Mouse (Mus musculus) embryonic facial prominence, embryonic 10.5 days (tissue): ENCODE results near the gene Zbtb5. TPM values are rescaled to one million over a fixed set of nuclear protein-coding genes. Genes with fewer than 3 reads are reported as not detected.
A peak's percentile ranks its signal among the peaks of the same experiment; 100 is the strongest.
"Not testable (repeated sequence)": the region's sequence is repeated elsewhere in the genome, so short reads cannot be mapped to it uniquely, and the experiment has no call there.

Experiments used
- DNase-seq: peaks from one replicate; pipeline ENCODE4 v3.0.0-alpha.2; 2017; ENCODE audit warnings: low spot score
- H3K27ac ChIP-seq: fragments of 300-500 bp; sonication (generic); replicated peaks from 2 replicates; pipeline ENCODE4 v1.5.1; 2016; ENCODE audit warnings: mild to moderate bottlenecking
- H3K27me3 ChIP-seq: fragments of 300-500 bp; sonication (generic); replicated peaks from 2 replicates; pipeline ENCODE4 v1.6.1; 2016; ENCODE audit warnings: low read depth, mild to moderate bottlenecking; ENCODE audit not compliant: poor library complexity, severe bottlenecking
- H3K36me3 ChIP-seq: fragments of 300-500 bp; sonication (generic); replicated peaks from 2 replicates; pipeline ENCODE4 v1.6.1; 2016; ENCODE audit warnings: mild to moderate bottlenecking, moderate library complexity
- H3K4me1 ChIP-seq: fragments of 300-500 bp; sonication (generic); 2 replicates; pipeline ENCODE4 v1.6.1; 2016
- H3K4me3 ChIP-seq: fragments of 300-500 bp; sonication (generic); 2 replicates; pipeline ENCODE4 v1.5.1; 2016; ENCODE audit warnings: mild to moderate bottlenecking, moderate library complexity
- H3K9me3 ChIP-seq: fragments of 300-500 bp; sonication (generic); 2 replicates; pipeline ENCODE4 v1.6.1; 2016; ENCODE audit warnings: mild to moderate bottlenecking
- WGBS: fragments of 180-500 bp; shearing (Covaris S2); methylation state at CpG from one replicate; pipeline ENCODE4 v1.1.7; 2016; 5-methylcytosine and 5-hydroxymethylcytosine counted together
- polyA plus RNA-seq: library from polyadenylated mRNA; unstranded; fragments of >200 nt; fragmentation: Nextera tagmentation; extraction: Ambion mirVana; gene quantifications from 2 replicates; pipeline ENCODE4 v1.2.1, GENCODE M21; 2016

Zbtb5 gene
- polyA plus RNA-seq, 1 experiment from 2014 or later: 40.0 TPM

- no peak overlapping the region for H3K4me3 ChIP-seq
- H3K27ac ChIP-seq: no peak overlapping the region
- peaks cover 39% of the 10 kb centered on the region for H3K36me3 ChIP-seq
- H3K4me1 ChIP-seq: peaks cover 5% of the 10 kb centered on the region
- no peak for DNase-seq
- H3K27me3 ChIP-seq: no peaks in the 10 kb centered on the region
- H3K9me3 ChIP-seq: no peaks in the 10 kb centered on the region
- 77% methylated on average over 3 of the region's 3 CpGs for WGBS
Measured at GRCm38 (mm10) chr4:44998071-44998470, 14.1 kb downstream of the Zbtb5 start.

GRCm38 (mm10) chr4:44994776-44995175 is 17.4 kb downstream of the Zbtb5 start:
- Histone ChIP-seq H3K4me3 (no peak overlapping the region), H3K36me3 (peaks cover 60% of the 10 kb centered on the region), H3K4me1 (peaks cover 5% of the 10 kb centered on the region), H3K27ac (no peak overlapping the region), H3K9me3 (no peaks in the 10 kb centered on the region), H3K27me3 (no peaks in the 10 kb centered on the region)
- DNase-seq: no peak
- whole genome bisulfite sequencing: 85% methylated on average over 18 of the region's 18 CpGs

GRCm38 (mm10) chr4:44993847-44994246 is 18.4 kb downstream of the Zbtb5 start:
- H3K4me1 ChIP-seq: no peaks in the 10 kb centered on the region
- DNase-seq: peak; percentile 5
- WGBS: 90% methylated on average over 9 of the region's 9 CpGs
- peaks cover 69% of the 10 kb centered on the region for H3K36me3 ChIP-seq
- H3K27me3 ChIP-seq: no peaks in the 10 kb centered on the region
- H3K4me3 ChIP-seq: no peak overlapping the region
- no peaks in the 10 kb centered on the region for H3K9me3 ChIP-seq
- H3K27ac ChIP-seq: no peak overlapping the region

- 92% methylated on average over 14 of the region's 14 CpGs for WGBS
- H3K27me3 ChIP-seq, DNase-seq, H3K9me3 ChIP-seq, H3K4me1 ChIP-seq, H3K27ac ChIP-seq, H3K4me3 ChIP-seq: not testable (repeated sequence)
- peaks cover 76% of the 10 kb centered on the region for H3K36me3 ChIP-seq
Measured at GRCm38 (mm10) chr4:44993179-44993578, 19.0 kb downstream of the Zbtb5 start.

GRCm38 (mm10) chr4:44992330-44992729 is 19.9 kb downstream of the Zbtb5 start:
- WGBS: 92% methylated on average over 11 of the region's 11 CpGs
- H3K27ac ChIP-seq, H3K4me1 ChIP-seq, H3K27me3 ChIP-seq, DNase-seq, H3K9me3 ChIP-seq, H3K4me3 ChIP-seq: not testable (repeated sequence)
- H3K36me3 ChIP-seq: peaks cover 84% of the 10 kb centered on the region

GRCm38 (mm10) chr4:44990560-44990959 is 21.7 kb downstream of the Zbtb5 start:
- 89% methylated on average over 5 of the region's 5 CpGs for WGBS
- Histone ChIP-seq H3K4me3 (no peak overlapping the region), H3K4me1 (no peaks in the 10 kb centered on the region), H3K27ac (no peak overlapping the region), H3K36me3 (peaks cover 97% of the 10 kb centered on the region), H3K27me3 (no peaks in the 10 kb centered on the region), H3K9me3 (no peaks in the 10 kb centered on the region)
- DNase-seq: no peak

DNA sequence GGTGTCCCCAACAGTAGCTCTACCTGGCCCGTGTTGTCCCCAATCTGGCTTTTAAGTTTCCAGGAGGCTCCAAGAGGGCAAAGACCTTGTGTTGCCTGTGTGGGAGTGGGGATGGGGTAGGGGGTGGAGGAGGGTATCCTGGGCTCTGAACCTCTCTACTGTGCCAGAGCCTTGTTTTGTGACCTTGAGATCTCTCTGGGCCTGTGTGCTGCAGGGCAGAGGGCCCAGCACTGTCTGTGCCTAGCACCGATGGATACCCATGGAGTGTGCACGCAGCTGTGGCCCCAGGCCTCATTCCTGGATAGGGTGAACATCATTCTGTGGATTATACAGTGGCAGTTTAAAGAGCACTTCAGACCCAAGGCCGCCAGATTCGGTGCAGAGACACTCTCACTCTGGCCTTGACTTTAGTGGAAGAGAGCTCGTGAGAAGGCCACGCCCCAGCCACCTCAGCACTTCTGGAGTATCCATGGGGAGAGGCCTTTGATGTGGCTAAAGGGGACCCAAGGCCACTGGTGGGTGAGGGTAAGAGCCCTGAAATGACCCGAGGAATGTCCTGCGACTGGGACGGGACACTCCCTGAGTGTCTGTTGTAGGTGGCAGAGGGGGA is 29.0 kb downstream of the Zbtb5 start:
- DNase-seq: no peak
- Histone ChIP-seq H3K36me3 (peaks cover 45% of the 10 kb centered on the region), H3K9me3 (no peaks in the 10 kb centered on the region), H3K4me1 (peaks cover 47% of the 10 kb centered on the region), H3K4me3 (peak overlapping the region; percentile 85; the same call in 1 of the 2 replicates), H3K27me3 (no peaks in the 10 kb centered on the region), H3K27ac (peak overlapping the region; percentile 24; the same call in 1 of the 2 replicates)
- 89% methylated on average over 10 of the region's 10 CpGs for WGBS

DNA sequence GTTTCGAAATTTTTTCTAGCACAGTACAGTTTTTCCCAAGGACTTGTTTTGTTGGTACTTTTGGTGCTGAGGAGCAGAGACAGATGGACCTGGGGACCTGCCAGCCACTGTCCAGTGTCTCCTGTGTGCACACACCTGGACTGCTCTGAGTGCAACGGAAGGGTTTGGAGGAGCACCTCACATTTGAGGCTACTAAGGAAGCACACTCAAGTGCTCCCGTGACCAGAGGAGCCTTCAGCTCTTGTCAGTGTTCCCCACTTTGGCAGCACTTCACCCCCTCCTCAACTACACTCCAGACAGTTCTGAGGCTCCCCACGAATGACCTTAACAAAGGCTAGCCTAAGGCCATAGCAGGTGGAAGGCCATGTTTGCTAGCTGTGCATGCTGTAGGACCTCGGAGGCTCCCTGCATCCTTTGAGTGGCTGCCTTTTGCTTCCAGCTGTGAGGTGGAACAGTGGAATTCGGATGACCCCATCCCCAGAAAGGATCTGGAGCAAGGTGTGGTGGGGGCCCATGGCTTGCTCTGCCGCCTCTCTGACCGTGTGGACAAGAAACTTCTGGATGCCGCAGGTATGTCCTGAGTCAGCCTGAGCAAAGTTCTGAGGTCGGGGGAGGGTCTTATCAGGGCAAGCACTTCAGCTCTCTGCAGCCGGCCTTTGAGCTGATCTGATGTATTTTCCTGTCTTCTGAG is 29.6 kb downstream of the Zbtb5 start:
- H3K4me1 ChIP-seq: peaks cover 47% of the 10 kb centered on the region
- peak overlapping the region; percentile 85 for H3K4me3 ChIP-seq
- H3K9me3 ChIP-seq: no peaks in the 10 kb centered on the region
- peaks cover 39% of the 10 kb centered on the region for H3K36me3 ChIP-seq
- WGBS: 74% methylated on average over 11 of the region's 11 CpGs
- H3K27ac ChIP-seq: peak overlapping the region; percentile 93
- H3K27me3 ChIP-seq: no peaks in the 10 kb centered on the region
- DNase-seq: no peak

DNA sequence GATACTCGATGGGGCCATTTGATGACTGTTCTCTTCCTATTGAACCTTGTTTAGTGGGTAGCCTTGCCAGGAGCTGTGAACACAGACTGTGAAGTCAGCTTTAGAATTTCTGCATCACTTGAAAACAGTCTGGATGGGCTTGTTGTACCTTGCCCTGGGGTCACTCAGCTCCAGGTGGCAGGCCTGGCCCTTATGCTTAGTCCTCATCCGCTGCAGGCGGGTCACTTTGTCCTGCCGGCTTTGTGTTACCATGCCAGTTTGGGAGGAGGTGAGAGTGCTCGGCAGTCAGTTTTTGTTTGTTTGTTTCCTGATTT is 30.3 kb downstream of the Zbtb5 start:
- peak overlapping the region; percentile 85 for H3K4me3 ChIP-seq
- H3K36me3 ChIP-seq: peaks cover 32% of the 10 kb centered on the region
- peak overlapping the region; percentile 93 for H3K27ac ChIP-seq
- no peaks in the 10 kb centered on the region for H3K27me3 ChIP-seq
- H3K9me3 ChIP-seq: no peaks in the 10 kb centered on the region
- DNase-seq: no peak
- peaks cover 47% of the 10 kb centered on the region for H3K4me1 ChIP-seq
- 23% methylated on average over 5 of the region's 5 CpGs for WGBS

GRCm38 (mm10) chr4:44981280-44981973 is 30.8 kb downstream of the Zbtb5 start, which contains the start of gene Grhpr:
Gene Grhpr (plus strand): TSS chr4:44981395.
- Histone ChIP-seq H3K4me1 (peaks cover 47% of the 10 kb centered on the region), H3K9me3 (no peaks in the 10 kb centered on the region), H3K36me3 (peaks cover 27% of the 10 kb centered on the region), H3K27me3 (no peaks in the 10 kb centered on the region), H3K27ac (peak within 1 kb of the TSS; percentile 93), H3K4me3 (peak within 1 kb of the TSS; percentile 85)
- WGBS: under 1% methylated on average over 40 of the region's 40 CpGs
- peak; percentile 95 for DNase-seq

GRCm38 (mm10) chr4:44979794-44980338 is 32.3 kb downstream of the Zbtb5 start:
- DNase-seq: no peak
- WGBS: 75% methylated on average over 7 of the region's 7 CpGs
- Histone ChIP-seq H3K27ac (no peak overlapping the region), H3K36me3 (peaks cover 12% of the 10 kb centered on the region), H3K27me3 (no peaks in the 10 kb centered on the region), H3K9me3 (no peaks in the 10 kb centered on the region), H3K4me1 (peaks cover 42% of the 10 kb centered on the region), H3K4me3 (no peak overlapping the region)

GRCm38 (mm10) chr4:44978175-44978574 is 34.0 kb downstream of the Zbtb5 start:
- Histone ChIP-seq H3K27me3 (no peaks in the 10 kb centered on the region), H3K9me3 (no peaks in the 10 kb centered on the region), H3K4me1 (peaks cover 34% of the 10 kb centered on the region), H3K36me3 (no peaks in the 10 kb centered on the region), H3K27ac (no peak overlapping the region), H3K4me3 (no peak overlapping the region)
- no peak for DNase-seq
- WGBS: 78% methylated on average over 5 of the region's 5 CpGs
